Mouse (Mus musculus) hematopoietic stem cell, adult 5-6 weeks (primary cell): ENCODE measurements around the gene Prkcd. TPM values are rescaled to one million over a fixed set of nuclear protein-coding genes. Genes with fewer than 3 reads are reported as not detected.

Experiments
- ATAC-seq, 2 experiments: fragments of 125-278 bp in 1 of 2; replicated peaks in 1 of 2; 2 replicates each; pipeline ENCODE4 v1.8.0; 2016 to 2017; ENCODE audit warnings: inconsistent platforms in 2 of 2, mild to moderate bottlenecking in 2 of 2, moderate number of reproducible peaks in 2 of 2, low read depth in 1 of 2, moderate TSS enrichment in 1 of 2; ENCODE audit not compliant: low FRiP score in 2 of 2, poor library complexity in 2 of 2, severe bottlenecking in 2 of 2, insufficient read depth in 1 of 2, low TSS enrichment in 1 of 2
- total RNA-seq: library from RNA; stranded (forward); fragments of 172-1452, 232-1000 nt; gene quantifications from 2 replicates; pipeline ENCODE4 v1.2.3, GENCODE M21; 2017

Prkcd gene
- 98.0 and 125 TPM in 2 replicates for total RNA-seq

- peak; percentile 33 to 58 for ATAC-seq
Measured at GRCm38 (mm10) chr14:30625856-30626726, at the start of gene Prkcd. Gene Prkcd (minus strand): TSS chr14:30626210.

- ATAC-seq, result peak; percentile 59 to 70
Measured at GRCm38 (mm10) chr14:30674947-30675346, 48.9 kb upstream of the Prkcd start.

GRCm38 (mm10) chr14:30671986-30672312, 45.9 kb upstream of the Prkcd start:
- ATAC-seq, result peak; percentile 86 to 87

- ATAC-seq, result no peak
Measured at GRCm38 (mm10) chr14:30671095-30671985, 45.3 kb upstream of the Prkcd start.

- ATAC-seq, result no peak
Measured at GRCm38 (mm10) chr14:30670161-30670560, 44.2 kb upstream of the Prkcd start.

- ATAC-seq, result no peak
Measured at GRCm38 (mm10) chr14:30666604-30667003, 40.6 kb upstream of the Prkcd start.

- ATAC-seq, result no peak
Measured at GRCm38 (mm10) chr14:30666061-30666460, 40.1 kb upstream of the Prkcd start.

GRCm38 (mm10) chr14:30655531-30655930, 29.5 kb upstream of the Prkcd start:
- peak in 1 of 2 experiments; percentile 43; a peak in 1 of 4 replicates for ATAC-seq

GRCm38 (mm10) chr14:30654691-30655228, 28.8 kb upstream of the Prkcd start:
- no peak for ATAC-seq

GRCm38 (mm10) chr14:30653943-30654659, 28.1 kb upstream of the Prkcd start, which contains the start of gene Rft1:
Gene Rft1 (plus strand): TSS chr14:30654360.
- peak; percentile 87 to 94 for ATAC-seq

GRCm38 (mm10) chr14:30650969-30651368, 25.0 kb upstream of the Prkcd start:
- ATAC-seq, result peak; percentile 70 to 79

GRCm38 (mm10) chr14:30649745-30650144, 23.7 kb upstream of the Prkcd start:
- no peak for ATAC-seq

- ATAC-seq, result peak in 1 of 2 experiments; percentile 43; a peak in 2 of 4 replicates
Measured at GRCm38 (mm10) chr14:30648478-30648877, 22.5 kb upstream of the Prkcd start.

GRCm38 (mm10) chr14:30646486-30646885, 20.5 kb upstream of the Prkcd start:
- no peak for ATAC-seq

GRCm38 (mm10) chr14:30645066-30645465, 19.1 kb upstream of the Prkcd start:
- no peak for ATAC-seq

GRCm38 (mm10) chr14:30644026-30644425, 18.0 kb upstream of the Prkcd start:
- ATAC-seq, result no peak

- peak; percentile 73 to 80 for ATAC-seq
Measured at GRCm38 (mm10) chr14:30641748-30642147, 15.7 kb upstream of the Prkcd start.
